ENCODE assay signal across 13 mouse cellular contexts in genomic region chr15:81891822-81892580, GRCm38 (mm10). TPM values are rescaled to one million over a fixed set of nuclear protein-coding genes. Genes with fewer than 3 reads are reported as not detected.
A peak's percentile ranks its signal among the peaks of the same experiment; 100 is the strongest.
DNase-seq lines count a peak whose midpoint lies in the region; ATAC-seq and TF ChIP-seq lines count a peak whose summit lies in the region.
"Had no signal": no experiment of that assay in that cellular context is flagged by ENCODE, and none has a peak within 500 bp of the region (broad histone marks: within the 10 kb centered on the region; RNA-seq: fewer than 3 reads in every experiment).

No protein-coding gene starts in this region.

- H3K36me3 ChIP-seq in heart, embryonic 12.5 days: peaks cover 79% of the 10 kb centered on the region
- peaks cover 94% of the 10 kb centered on the region for H3K36me3 ChIP-seq in E14TG2a.4 (ENCODE audit: insufficient read depth, low read length)
- peaks cover 72% of the 10 kb centered on the region for H3K36me3 ChIP-seq in liver, embryonic 15.5 days (replicated peaks)
- peaks cover 5% of the 10 kb centered on the region for H3K36me3 ChIP-seq in midbrain, embryonic 11.5 days (ENCODE audit: control insufficient read depth, insufficient read depth, low read length)

- no peak overlapping the region for H3K4me3 ChIP-seq in heart, embryonic 12.5 days
- peak overlapping the region; percentile 41 for H3K4me3 ChIP-seq in E14TG2a.4 (replicated peaks; ENCODE audit: low read length)
- no peak overlapping the region for H3K4me3 ChIP-seq in liver, embryonic 15.5 days (replicated peaks)
- H3K4me3 ChIP-seq in midbrain, embryonic 11.5 days (ENCODE audit: low read depth, low read length): no peak overlapping the region
- H3K4me3 ChIP-seq: kidney, embryonic 15.5 days; lung, embryonic 15.5 days had no signal

- no peaks in the 10 kb centered on the region for H3K27me3 ChIP-seq in heart, embryonic 12.5 days (replicated peaks)
- no peaks in the 10 kb centered on the region for H3K27me3 ChIP-seq in E14TG2a.4 (ENCODE audit: insufficient read depth, low read length)
- H3K27me3 ChIP-seq in liver, embryonic 15.5 days: no peaks in the 10 kb centered on the region
- no peaks in the 10 kb centered on the region for H3K27me3 ChIP-seq in midbrain, embryonic 11.5 days (ENCODE audit: control insufficient read depth, insufficient read depth, low read length)
- H3K27me3 ChIP-seq: kidney, embryonic 15.5 days; lung, embryonic 15.5 days had no signal

- no peaks in the 10 kb centered on the region for H3K9me3 ChIP-seq in heart, embryonic 12.5 days (replicated peaks)
- no peaks in the 10 kb centered on the region for H3K9me3 ChIP-seq in E14TG2a.4 (ENCODE audit: low read length)
- no peaks in the 10 kb centered on the region for H3K9me3 ChIP-seq in liver, embryonic 15.5 days (replicated peaks)
- no peaks in the 10 kb centered on the region for H3K9me3 ChIP-seq in midbrain, embryonic 11.5 days (ENCODE audit: control insufficient read depth, low read length)
- H3K9me3 ChIP-seq: kidney, embryonic 15.5 days; lung, embryonic 15.5 days had no signal

- no peak for TF ChIP-seq CTCF in E14TG2a.4 (conservative IDR thresholded peaks at IDR 0.05; ENCODE audit: low read length)

- H3K27ac ChIP-seq in heart, embryonic 12.5 days (ENCODE audit: poor library complexity, severe bottlenecking): 0 out of 2 replicates have a peak overlapping the region, but pooled peaks have one; percentile 26
- peak overlapping the region; percentile 87 for H3K27ac ChIP-seq in liver, embryonic 15.5 days (replicated peaks)
- H3K27ac ChIP-seq in midbrain, embryonic 11.5 days (ENCODE audit: low read depth, low read length): no peak overlapping the region
- H3K27ac ChIP-seq: kidney, embryonic 15.5 days; lung, embryonic 15.5 days had no signal

- H3K4me2 ChIP-seq in heart, embryonic 12.5 days: no peak overlapping the region
- peak overlapping the region; percentile 29 for H3K4me2 ChIP-seq in liver, embryonic 15.5 days
- no peak overlapping the region for H3K4me2 ChIP-seq in midbrain, embryonic 11.5 days
- H3K4me2 ChIP-seq: kidney, embryonic 15.5 days; lung, embryonic 15.5 days had no signal

- no peak for DNase-seq in heart, adult 18-20 months
- DNase-seq in c-Kit-positive CD71-positive TER-119-negative erythroid progenitor cells, embryonic 14.5 days (ENCODE audit: low read depth): peak; percentile 48
- no peak for DNase-seq in midbrain, embryonic 11.5 days (ENCODE audit: low spot score, missing footprints)
- no peak for DNase-seq in adrenal gland, adult 2 months
- DNase-seq: adrenal gland, postnatal 14 days; cerebellum, adult 9-10 months; heart, postnatal 4 days had no signal

- H3K9ac ChIP-seq in heart, embryonic 12.5 days: no peak overlapping the region
- no peak overlapping the region for H3K9ac ChIP-seq in liver, embryonic 15.5 days
- no peak overlapping the region for H3K9ac ChIP-seq in midbrain, embryonic 11.5 days (ENCODE audit: low read length)
- H3K9ac ChIP-seq: kidney, embryonic 15.5 days; lung, embryonic 15.5 days had no signal

- ATAC-seq in heart, embryonic 12.5 days (ENCODE audit: insufficient number of reproducible peaks, low FRiP score): peak; percentile 86
- peak; percentile 90 for ATAC-seq in liver, embryonic 15.5 days (ENCODE audit: insufficient read depth)
- no peak for ATAC-seq in midbrain, embryonic 11.5 days (ENCODE audit: low FRiP score)
- no peak for ATAC-seq in megakaryocyte-erythroid progenitor cell, adult 5-6 weeks (replicated peaks; ENCODE audit: low FRiP score, low TSS enrichment, poor library complexity, severe bottlenecking)

- H3K4me1 ChIP-seq in heart, embryonic 12.5 days (replicated peaks): 0 out of 2 replicates have a peak, but pooled peaks cover 11% of the 10 kb centered on the region
- H3K4me1 ChIP-seq in E14TG2a.4 (replicated peaks; ENCODE audit: low read depth, low read length): peaks cover 76% of the 10 kb centered on the region
- peaks cover 34% of the 10 kb centered on the region for H3K4me1 ChIP-seq in liver, embryonic 15.5 days (replicated peaks)
- no peaks in the 10 kb centered on the region for H3K4me1 ChIP-seq in midbrain, embryonic 11.5 days (ENCODE audit: control insufficient read depth, insufficient read depth, low read length)
- H3K4me1 ChIP-seq: lung, embryonic 15.5 days had no signal

- WGBS in heart, embryonic 12.5 days: 83% methylated on average over 8 of the region's 8 CpGs
- WGBS in liver, embryonic 15.5 days (ENCODE audit: insufficient replicate concordance): 64% methylated on average over 8 of the region's 8 CpGs
- 83% methylated on average over 8 of the region's 8 CpGs for WGBS in midbrain, embryonic 11.5 days

RNA-seq across cellular contexts. Expression of gene Aco2, which starts 19.9 kb away (rescaled TPM):
- polyA plus RNA-seq in heart, embryonic 12.5 days (2016; fragmentation: Nextera tagmentation; extraction: Ambion mirVana): 497 and 519 TPM in 2 replicates
- total RNA-seq in heart, adult 18-20 months (2021): 1,000 to 10,000 TPM; 2,055 to 2,104 TPM
- polyA plus RNA-seq in liver, embryonic 15.5 days (2015; fragmentation: Nextera tagmentation; extraction: Ambion mirVana): 98.9 and 107 TPM in 2 replicates
- polyA plus RNA-seq in midbrain, embryonic 11.5 days (2014; fragmentation: Nextera tagmentation; extraction: Ambion mirVana): 155 and 165 TPM in 2 replicates
- total RNA-seq in megakaryocyte-erythroid progenitor cell, adult 5-6 weeks (2014; fragmentation: Nextera tagmentation): 162 and 178 TPM in 2 replicates
- total RNA-seq in megakaryocyte-erythroid progenitor cell, adult 5-6 weeks (2017): 171 and 185 TPM in 2 replicates
- total RNA-seq in adrenal gland, adult 2 months (2021): 1,000 to 10,000 TPM; 1,000 to 1,044 TPM
- 391 and 396 TPM in 2 replicates for polyA plus RNA-seq in adrenal gland, adult 2 months (2012; rRNA removed)

RNA-seq across cellular contexts. Expression of gene Phf5a, which starts 20.3 kb away (rescaled TPM):
- 88.9 and 89.3 TPM in 2 replicates for polyA plus RNA-seq in heart, embryonic 12.5 days (2016; fragmentation: Nextera tagmentation; extraction: Ambion mirVana)
- total RNA-seq in heart, adult 18-20 months (2021): 10 to 100 TPM; 36.5 to 37.1 TPM
- 91.3 and 103 TPM in 2 replicates for polyA plus RNA-seq in liver, embryonic 15.5 days (2015; fragmentation: Nextera tagmentation; extraction: Ambion mirVana)
- 179 and 197 TPM in 2 replicates for polyA plus RNA-seq in midbrain, embryonic 11.5 days (2014; fragmentation: Nextera tagmentation; extraction: Ambion mirVana)
- 203 and 208 TPM in 2 replicates for total RNA-seq in megakaryocyte-erythroid progenitor cell, adult 5-6 weeks (2014; fragmentation: Nextera tagmentation)
- 131 and 142 TPM in 2 replicates for total RNA-seq in megakaryocyte-erythroid progenitor cell, adult 5-6 weeks (2017)
- total RNA-seq in adrenal gland, adult 2 months (2021): 10 to 100 TPM; 59.6 to 59.8 TPM
- 27.7 and 37.1 TPM in 2 replicates for polyA plus RNA-seq in adrenal gland, adult 2 months (2012; rRNA removed)

RNA-seq across cellular contexts. Expression of gene Tob2, which starts 33.4 kb away (rescaled TPM):
- 14.6 and 14.7 TPM in 2 replicates for polyA plus RNA-seq in heart, embryonic 12.5 days (2016; fragmentation: Nextera tagmentation; extraction: Ambion mirVana)
- 100 to 1,000 TPM; 103 to 127 TPM for total RNA-seq in heart, adult 18-20 months (2021)
- 11.1 and 12.2 TPM in 2 replicates for polyA plus RNA-seq in liver, embryonic 15.5 days (2015; fragmentation: Nextera tagmentation; extraction: Ambion mirVana)
- 10.4 and 12.9 TPM in 2 replicates for polyA plus RNA-seq in midbrain, embryonic 11.5 days (2014; fragmentation: Nextera tagmentation; extraction: Ambion mirVana)
- 22.4 and 32.1 TPM in 2 replicates for total RNA-seq in megakaryocyte-erythroid progenitor cell, adult 5-6 weeks (2014; fragmentation: Nextera tagmentation)
- total RNA-seq in megakaryocyte-erythroid progenitor cell, adult 5-6 weeks (2017): 11.7 and 20.4 TPM in 2 replicates
- total RNA-seq in adrenal gland, adult 2 months (2021): 100 to 1,000 TPM in 1 of 2 experiments, 10 to 100 TPM in 1; 96.0 to 102 TPM
- 69.9 and 76.1 TPM in 2 replicates for polyA plus RNA-seq in adrenal gland, adult 2 months (2012; rRNA removed)

RNA-seq across cellular contexts. Expression of gene Polr3h, which starts 34.0 kb away (rescaled TPM):
- 106 and 121 TPM in 2 replicates for polyA plus RNA-seq in heart, embryonic 12.5 days (2016; fragmentation: Nextera tagmentation; extraction: Ambion mirVana)
- total RNA-seq in heart, adult 18-20 months (2021): 10 to 100 TPM in 1 of 2 experiments, 1 to 10 TPM in 1; 7.8 to 10.7 TPM
- polyA plus RNA-seq in liver, embryonic 15.5 days (2015; fragmentation: Nextera tagmentation; extraction: Ambion mirVana): 56.9 and 68.4 TPM in 2 replicates
- 66.9 and 75.6 TPM in 2 replicates for polyA plus RNA-seq in midbrain, embryonic 11.5 days (2014; fragmentation: Nextera tagmentation; extraction: Ambion mirVana)
- 46.2 and 57.3 TPM in 2 replicates for total RNA-seq in megakaryocyte-erythroid progenitor cell, adult 5-6 weeks (2014; fragmentation: Nextera tagmentation)
- 47.7 and 59.5 TPM in 2 replicates for total RNA-seq in megakaryocyte-erythroid progenitor cell, adult 5-6 weeks (2017)
- 10 to 100 TPM; 15.6 to 34.4 TPM for total RNA-seq in adrenal gland, adult 2 months (2021)
- polyA plus RNA-seq in adrenal gland, adult 2 months (2012; rRNA removed): 16.7 and 17.5 TPM in 2 replicates

RNA-seq across cellular contexts. Expression of gene Csdc2, which starts 44.6 kb away (rescaled TPM):
- 6.2 and 6.3 TPM in 2 replicates for polyA plus RNA-seq in heart, embryonic 12.5 days (2016; fragmentation: Nextera tagmentation; extraction: Ambion mirVana)
- 10 to 100 TPM; 54.7 to 62.7 TPM for total RNA-seq in heart, adult 18-20 months (2021)
- 0.91 and 0.96 TPM in 2 replicates for polyA plus RNA-seq in liver, embryonic 15.5 days (2015; fragmentation: Nextera tagmentation; extraction: Ambion mirVana)
- polyA plus RNA-seq in midbrain, embryonic 11.5 days (2014; fragmentation: Nextera tagmentation; extraction: Ambion mirVana): 18.0 and 18.9 TPM in 2 replicates
- not detected in 2 replicates for total RNA-seq in megakaryocyte-erythroid progenitor cell, adult 5-6 weeks (2014; fragmentation: Nextera tagmentation)
- total RNA-seq in megakaryocyte-erythroid progenitor cell, adult 5-6 weeks (2017): not detected in 2 replicates
- 10 to 100 TPM; 10.1 to 19.5 TPM for total RNA-seq in adrenal gland, adult 2 months (2021)
- 33.6 and 50.1 TPM in 2 replicates for polyA plus RNA-seq in adrenal gland, adult 2 months (2012; rRNA removed)

Comparison
In these comparisons a context has a peak if more than half of its experiments do, and no peak if none do; other contexts are left out.
1. ATAC-seq: peak in heart, embryonic 12.5 days (single experiment) and liver, embryonic 15.5 days (single experiment); none in midbrain, embryonic 11.5 days (single experiment) and megakaryocyte-erythroid progenitor cell, adult 5-6 weeks (single experiment).